Mouse (Mus musculus) limb, embryonic 14.5 days (tissue): Measurements from ENCODE around the gene Gm20517. TPM values are rescaled to one million over a fixed set of nuclear protein-coding genes. Genes with fewer than 3 reads are reported as not detected.

Source experiments
- ATAC-seq: fragments of 200-750 bp; cut with Nextera tagmentation; 2 replicates; pipeline ENCODE4 v1.8.0; 2017; ENCODE audit warnings: low read depth, moderate number of reproducible peaks, moderate TSS enrichment; ENCODE audit not compliant: low FRiP score
- DNase-seq: peaks from one replicate; pipeline ENCODE4 v3.0.0-alpha.2; 2015; ENCODE audit warnings: low spot score
- H3K27ac ChIP-seq: fragments of 300-500 bp; sonication (generic); replicated peaks from 2 replicates; pipeline ENCODE4 v1.5.1; 2014; ENCODE audit warnings: low read depth, mild to moderate bottlenecking, low read length, moderate library complexity, mixed read lengths
- H3K27me3 ChIP-seq: fragments of 300-500 bp; sonication (generic); 2 replicates; pipeline ENCODE4 v1.6.1; 2014; ENCODE audit warnings: low read length, mixed read lengths; ENCODE audit not compliant: control insufficient read depth, insufficient read depth
- H3K36me3 ChIP-seq: fragments of 300-500 bp; sonication (generic); 2 replicates; pipeline ENCODE4 v1.6.1; 2014; ENCODE audit warnings: mild to moderate bottlenecking, low read length, moderate library complexity, mixed read lengths; ENCODE audit not compliant: control insufficient read depth, insufficient read depth
- H3K4me1 ChIP-seq: fragments of 300-500 bp; sonication (generic); 2 replicates; pipeline ENCODE4 v1.6.1; 2014; ENCODE audit warnings: antibody characterized with exemption, low read length, mixed read lengths; ENCODE audit not compliant: control insufficient read depth, insufficient read depth
- H3K4me2 ChIP-seq: fragments of 300-500 bp; sonication (generic); replicated peaks from 2 replicates; pipeline ENCODE4 v1.6.1; 2014; ENCODE audit warnings: low read depth, mild to moderate bottlenecking, low read length, moderate library complexity; ENCODE audit not compliant: severe bottlenecking
- H3K4me3 ChIP-seq: fragments of 300-500 bp; sonication (generic); replicated peaks from 2 replicates; pipeline ENCODE4 v1.5.1; 2014; ENCODE audit warnings: low read length
- H3K9ac ChIP-seq: fragments of 300-500 bp; sonication (generic); 2 replicates; pipeline ENCODE4 v1.6.1; 2014; ENCODE audit warnings: mild to moderate bottlenecking, low read depth, low read length, moderate library complexity; ENCODE audit not compliant: severe bottlenecking
- H3K9me3 ChIP-seq: fragments of 300-500 bp; sonication (generic); 2 replicates; pipeline ENCODE4 v1.6.1; 2016; ENCODE audit warnings: low read length; ENCODE audit not compliant: control insufficient read depth
- POLR2A ChIP-seq: fragments of 200-500 bp; IDR thresholded peaks from 2 replicates; pipeline ENCODE4 v1.8.0; 2012; ENCODE audit warnings: inconsistent platforms, mild to moderate bottlenecking, moderate library complexity, borderline replicate concordance; ENCODE audit not compliant: insufficient read depth, insufficient read length; ENCODE audit errors: extremely low read depth
- WGBS: fragments of 180-500 bp; shearing (Covaris S2); extraction: QIAGEN DNeasy Blood & Tissue Kit; methylation state at CpG from one replicate; pipeline ENCODE4 v1.1.7; 2014; 5-methylcytosine and 5-hydroxymethylcytosine counted together
- polyA plus RNA-seq, 2 experiments: library from polyadenylated mRNA; depleted of rRNA in 1 of 2; stranded (reverse) in 1 of 2; unstranded in 1 of 2; fragments of >200 nt; fragmentation: Nextera tagmentation in 1 of 2; extraction: Ambion mirVana in 1 of 2; gene quantifications; 2 replicates each; pipeline versions ENCODE4 v1.2.1 to v1.2.3; 2012 to 2014

The Gm20517 gene
- polyA plus RNA-seq, 2 experiments, result 1.3 to 1.4 TPM

DNA sequence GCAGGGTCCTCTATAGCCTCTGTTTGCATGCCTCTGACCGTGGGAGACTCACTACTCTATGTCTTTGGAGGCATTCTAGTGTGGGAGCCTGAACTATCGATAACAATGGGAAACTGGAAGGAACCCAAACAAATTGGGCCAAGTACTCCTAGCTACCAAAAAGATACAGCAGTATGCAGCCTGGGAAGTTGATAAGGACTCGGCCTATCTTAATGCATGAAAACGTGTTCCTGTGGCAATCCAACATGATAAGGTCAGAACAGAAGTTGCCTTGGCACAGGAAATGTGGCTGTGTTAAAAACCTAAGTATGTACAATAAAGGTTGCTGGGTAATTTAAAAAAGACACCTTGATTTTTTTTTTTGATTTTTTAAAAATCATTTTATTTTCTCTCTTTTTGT is 109.8 kb downstream of the Gm20517 start:
- Histone ChIP-seq H3K27ac (no peak overlapping the region), H3K4me2 (no peak overlapping the region), H3K4me3 (no peak overlapping the region), H3K4me1 (no peaks in the 10 kb centered on the region), H3K36me3 (no peaks in the 10 kb centered on the region), H3K9me3 (no peaks in the 10 kb centered on the region), H3K9ac (no peak overlapping the region), H3K27me3 (no peaks in the 10 kb centered on the region)
- ATAC-seq, result no peak
- no peak for DNase-seq
- no peak for TF ChIP-seq POLR2A
- 87% methylated on average over 4 of the region's 4 CpGs for WGBS

DNA sequence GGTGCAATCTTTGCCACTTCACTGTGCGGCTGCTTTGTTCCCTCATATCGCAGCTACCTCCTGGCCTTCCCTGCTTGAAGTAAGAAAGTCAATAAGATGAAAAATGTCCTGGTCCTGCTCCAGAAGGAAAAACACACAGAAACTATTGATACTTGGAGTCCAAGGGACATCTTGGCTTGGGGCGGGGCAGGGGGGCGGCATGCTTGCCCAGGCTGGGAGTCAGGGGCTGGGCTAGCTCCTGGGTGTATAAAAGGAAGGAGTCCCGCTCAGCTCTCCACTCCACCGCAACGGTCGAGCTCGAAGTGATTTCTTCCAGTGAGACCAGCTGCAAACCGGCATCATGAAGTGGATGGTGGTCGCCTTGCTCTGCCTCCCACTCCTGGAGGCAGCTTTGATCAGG is 115.2 kb downstream of the Gm20517 start, which contains the start of gene Pgc:
Gene Pgc, plus strand, starts transcription at position 277 of the 400 bp plus-strand sequence.
- no peaks in the 10 kb centered on the region for H3K36me3 ChIP-seq
- DNase-seq, result no peak
- no peaks in the 10 kb centered on the region for H3K9me3 ChIP-seq
- H3K4me3 ChIP-seq, result no peak within 1 kb of the TSS
- WGBS, result 78% methylated on average over 11 of the region's 11 CpGs
- TF ChIP-seq POLR2A, result no peak
- no peak for ATAC-seq
- no peak within 1 kb of the TSS for H3K27ac ChIP-seq
- no peak within 1 kb of the TSS for H3K4me2 ChIP-seq
- no peak within 1 kb of the TSS for H3K9ac ChIP-seq
- no peaks in the 10 kb centered on the region for H3K4me1 ChIP-seq
- no peaks in the 10 kb centered on the region for H3K27me3 ChIP-seq

DNA sequence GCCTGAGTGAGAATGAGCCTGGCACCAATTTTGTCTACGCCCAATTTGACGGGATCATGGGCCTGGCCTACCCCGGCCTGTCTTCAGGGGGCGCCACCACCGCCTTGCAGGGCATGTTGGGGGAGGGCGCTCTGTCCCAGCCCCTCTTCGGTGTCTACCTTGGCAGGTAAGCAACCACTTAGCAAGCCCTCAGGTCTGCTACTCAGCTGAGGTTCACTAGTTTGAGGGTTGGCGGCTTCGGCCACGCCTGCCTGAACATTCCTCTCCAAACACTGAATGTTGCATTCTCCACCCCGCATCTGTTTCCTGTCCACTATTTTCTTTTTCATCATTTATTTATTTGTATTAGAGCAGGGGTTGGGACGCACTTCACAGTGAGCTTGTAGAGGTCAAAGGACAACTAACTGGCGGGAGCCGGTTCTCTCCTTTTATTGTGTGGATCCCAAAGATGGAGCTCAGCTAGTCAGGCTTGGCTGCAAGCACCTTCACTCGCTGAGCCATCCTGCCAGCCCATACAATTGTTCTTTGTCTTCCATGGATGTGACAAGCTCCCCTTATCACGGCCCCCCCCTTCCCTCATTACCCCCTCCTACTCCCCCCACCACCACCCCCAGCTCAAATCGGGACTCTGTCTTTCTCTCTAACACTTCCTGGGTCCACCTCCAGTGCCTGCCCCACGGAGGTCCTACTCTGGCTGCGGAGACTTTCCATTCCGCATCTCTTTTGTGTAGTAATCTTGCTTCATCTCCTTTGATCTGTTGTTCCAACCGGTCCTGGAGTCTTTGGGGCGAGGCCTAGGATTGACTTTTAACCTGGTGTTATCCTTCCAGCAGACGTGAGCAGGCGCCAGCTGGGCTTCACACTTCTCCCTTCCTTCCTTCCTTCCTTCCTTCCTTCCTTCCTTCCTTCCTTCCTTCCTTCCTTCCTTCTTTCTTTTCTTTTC is 119.5 kb downstream of the Gm20517 start:
- H3K4me2 ChIP-seq, result no peak overlapping the region
- no peak for DNase-seq
- no peaks in the 10 kb centered on the region for H3K9me3 ChIP-seq
- 60% methylated on average over 24 of the region's 24 CpGs for WGBS
- H3K27me3 ChIP-seq, result no peaks in the 10 kb centered on the region
- ATAC-seq, result no peak
- no peaks in the 10 kb centered on the region for H3K36me3 ChIP-seq
- no peak overlapping the region for H3K4me3 ChIP-seq
- no peak overlapping the region for H3K9ac ChIP-seq
- H3K4me1 ChIP-seq, result no peaks in the 10 kb centered on the region
- TF ChIP-seq POLR2A, result no peak
- H3K27ac ChIP-seq, result no peak overlapping the region

Other genes starting within 250 kb of the Gm20517 start
- gene Mrps10, start 242.7 kb upstream of the Gm20517 start, polyA plus RNA-seq (2012; rRNA removed), result 42.8 and 51.3 TPM in 2 replicates
- gene Mrps10, start 242.7 kb upstream of the Gm20517 start, polyA plus RNA-seq (2014; fragmentation: Nextera tagmentation; extraction: Ambion mirVana), result 76.0 and 77.7 TPM in 2 replicates
- gene Guca1b, start 226.2 kb upstream of the Gm20517 start, polyA plus RNA-seq (2012; rRNA removed), result 1.2 and 1.3 TPM in 2 replicates
- 0.30 and 0.44 TPM in 2 replicates for gene Guca1b, start 226.2 kb upstream of the Gm20517 start, polyA plus RNA-seq (2014; fragmentation: Nextera tagmentation; extraction: Ambion mirVana)
- 2.5 and 3.9 TPM in 2 replicates for gene Guca1a, start 211.0 kb upstream of the Gm20517 start, polyA plus RNA-seq (2012; rRNA removed)
- 6.0 and 6.4 TPM in 2 replicates for gene Guca1a, start 211.0 kb upstream of the Gm20517 start, polyA plus RNA-seq (2014; fragmentation: Nextera tagmentation; extraction: Ambion mirVana)
- 3.0 and 3.4 TPM in 2 replicates for gene AI661453, start 175.0 kb upstream of the Gm20517 start, polyA plus RNA-seq (2012; rRNA removed)
- 2.6 and 2.7 TPM in 2 replicates for gene AI661453, start 175.0 kb upstream of the Gm20517 start, polyA plus RNA-seq (2014; fragmentation: Nextera tagmentation; extraction: Ambion mirVana)
- gene 1700001C19Rik, start 174.2 kb upstream of the Gm20517 start, polyA plus RNA-seq (2012; rRNA removed), result 0.25 and 0.82 TPM in 2 replicates
- gene 1700001C19Rik, start 174.2 kb upstream of the Gm20517 start, polyA plus RNA-seq (2014; fragmentation: Nextera tagmentation; extraction: Ambion mirVana), result 0.50 and 0.68 TPM in 2 replicates
- 46.4 and 52.2 TPM in 2 replicates for gene Taf8, start 109.3 kb upstream of the Gm20517 start, polyA plus RNA-seq (2012; rRNA removed)
- 26.3 and 29.2 TPM in 2 replicates for gene Taf8, start 109.3 kb upstream of the Gm20517 start, polyA plus RNA-seq (2014; fragmentation: Nextera tagmentation; extraction: Ambion mirVana)
- 349 and 415 TPM in 2 replicates for gene Ccnd3, start 106.5 kb upstream of the Gm20517 start, polyA plus RNA-seq (2012; rRNA removed)
- 513 and 520 TPM in 2 replicates for gene Ccnd3, start 106.5 kb upstream of the Gm20517 start, polyA plus RNA-seq (2014; fragmentation: Nextera tagmentation; extraction: Ambion mirVana)
- gene Bysl, start 97 bp upstream of the Gm20517 start, polyA plus RNA-seq (2012; rRNA removed), result 19.5 and 20.4 TPM in 2 replicates
- gene Bysl, start 97 bp upstream of the Gm20517 start, polyA plus RNA-seq (2014; fragmentation: Nextera tagmentation; extraction: Ambion mirVana), result 20.6 and 24.0 TPM in 2 replicates
- gene Med20, start within 50 bp of the Gm20517 start, polyA plus RNA-seq (2012; rRNA removed), result 59.5 and 64.7 TPM in 2 replicates
- 50.6 and 55.0 TPM in 2 replicates for gene Med20, start within 50 bp of the Gm20517 start, polyA plus RNA-seq (2014; fragmentation: Nextera tagmentation; extraction: Ambion mirVana)
- 17.6 and 20.8 TPM in 2 replicates for gene Usp49, start 19.1 kb downstream of the Gm20517 start, polyA plus RNA-seq (2012; rRNA removed)
- gene Usp49, start 19.1 kb downstream of the Gm20517 start, polyA plus RNA-seq (2014; fragmentation: Nextera tagmentation; extraction: Ambion mirVana), result 5.0 and 5.2 TPM in 2 replicates
- gene Tomm6, start 76.8 kb downstream of the Gm20517 start, polyA plus RNA-seq (2012; rRNA removed), result 106 and 130 TPM in 2 replicates
- gene Tomm6, start 76.8 kb downstream of the Gm20517 start, polyA plus RNA-seq (2014; fragmentation: Nextera tagmentation; extraction: Ambion mirVana), result 409 and 415 TPM in 2 replicates
- 16.0 and 26.2 TPM in 2 replicates for gene Frs3, start 77.4 kb downstream of the Gm20517 start, polyA plus RNA-seq (2012; rRNA removed)
- 5.4 TPM in 2 replicates for gene Frs3, start 77.4 kb downstream of the Gm20517 start, polyA plus RNA-seq (2014; fragmentation: Nextera tagmentation; extraction: Ambion mirVana)
- gene Gm21981, start 82.9 kb downstream of the Gm20517 start, polyA plus RNA-seq (2012; rRNA removed), result 2.6 and 3.0 TPM in 2 replicates
- 1.3 and 1.7 TPM in 2 replicates for gene Gm21981, start 82.9 kb downstream of the Gm20517 start, polyA plus RNA-seq (2014; fragmentation: Nextera tagmentation; extraction: Ambion mirVana)
- gene Prickle4, start 83.1 kb downstream of the Gm20517 start, polyA plus RNA-seq (2012; rRNA removed), result 0.52 and 1.9 TPM in 2 replicates
- 1.3 TPM in 2 replicates for gene Prickle4, start 83.1 kb downstream of the Gm20517 start, polyA plus RNA-seq (2014; fragmentation: Nextera tagmentation; extraction: Ambion mirVana)
- gene Pgc, start 115.3 kb downstream of the Gm20517 start, polyA plus RNA-seq (2012; rRNA removed), result 0.55 and 1.4 TPM in 2 replicates
- gene Pgc, start 115.3 kb downstream of the Gm20517 start, polyA plus RNA-seq (2014; fragmentation: Nextera tagmentation; extraction: Ambion mirVana), result 0.18 and 0.23 TPM in 2 replicates
- gene Tfeb, start 125.4 kb downstream of the Gm20517 start, polyA plus RNA-seq (2012; rRNA removed), result 12.2 and 13.2 TPM in 2 replicates
- gene Tfeb, start 125.4 kb downstream of the Gm20517 start, polyA plus RNA-seq (2014; fragmentation: Nextera tagmentation; extraction: Ambion mirVana), result 10.6 and 11.5 TPM in 2 replicates
- 281 and 440 TPM in 2 replicates for gene Mdfi, start 223.1 kb downstream of the Gm20517 start, polyA plus RNA-seq (2012; rRNA removed)
- gene Mdfi, start 223.1 kb downstream of the Gm20517 start, polyA plus RNA-seq (2014; fragmentation: Nextera tagmentation; extraction: Ambion mirVana), result 57.5 and 64.7 TPM in 2 replicates